Mouse (Mus musculus): Measurements from ENCODE around the gene Cyp2d40. TPM values are rescaled to one million over a fixed set of nuclear protein-coding genes. Genes with fewer than 3 reads are reported as not detected.

Gene Cyp2d40
- 0.31 TPM in 1 of 2 replicates, not detected in the other for polyA plus RNA-seq (2012; rRNA removed)

DNA sequence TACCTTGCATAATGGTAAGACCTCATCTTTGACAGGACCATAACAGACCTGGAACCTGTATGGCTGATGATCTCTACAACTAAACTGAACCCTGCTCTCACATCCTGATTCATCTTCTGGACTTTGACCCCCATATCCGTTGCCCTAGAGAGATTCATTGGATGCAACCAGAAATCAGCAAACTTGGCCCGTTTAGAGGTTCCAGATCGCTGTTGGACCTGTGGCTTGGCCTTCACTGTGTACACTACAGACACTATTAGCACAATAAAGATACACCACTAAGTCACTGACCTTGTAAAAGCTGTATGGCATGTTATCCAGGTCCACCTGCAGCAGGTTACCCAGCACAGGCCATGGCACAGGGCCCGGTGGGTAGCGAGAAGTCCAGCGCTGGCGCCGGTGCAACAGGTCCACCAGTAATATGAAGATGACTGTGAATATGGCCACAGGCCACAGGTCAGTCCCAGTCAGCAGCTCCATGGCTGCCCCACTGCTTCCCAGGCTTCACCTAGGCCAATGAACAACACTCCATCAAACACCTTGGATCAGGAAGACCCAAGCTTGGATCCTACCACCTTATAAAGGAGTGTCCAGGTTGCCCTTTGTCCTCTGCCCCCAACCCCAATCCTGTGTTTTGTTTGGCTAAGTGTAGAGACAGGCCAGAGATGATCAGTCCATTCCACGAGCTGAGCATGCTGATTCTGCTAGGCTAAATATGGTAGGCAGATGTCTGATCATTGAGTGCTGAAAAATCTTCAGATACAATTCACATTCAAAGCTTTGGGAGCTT, at the start of gene Cyp2d40:
Cyp2d40 (minus strand) TSS at position 553 of the 790 bp plus-strand sequence.

DNA sequence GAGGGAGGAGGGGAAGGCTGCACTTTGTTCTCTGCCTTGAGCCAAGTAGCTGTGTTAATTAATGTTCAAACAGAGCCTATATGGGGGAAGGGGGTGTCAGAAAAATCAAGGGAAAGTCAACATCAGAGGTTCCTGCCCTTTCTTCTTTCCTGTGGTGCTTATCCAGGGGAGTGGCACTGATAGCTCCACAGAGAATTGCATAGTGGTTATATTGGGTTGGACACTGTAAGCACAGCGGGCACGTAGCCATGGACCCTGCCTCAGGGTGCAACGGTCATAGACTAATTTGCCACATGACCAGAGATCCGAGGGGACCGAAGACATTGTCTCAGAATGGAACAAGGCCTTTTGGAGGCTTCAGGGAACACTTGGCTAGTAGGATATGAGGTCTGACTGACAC, 30.3 kb upstream of the Cyp2d40 start, which contains the start of gene Cyp2d26:
Cyp2d26 (minus strand) TSS at position 18 of the 400 bp plus-strand sequence.

Other genes with a start within 250 kb of the Cyp2d40 start
- gene Cyp2d12, start 209.1 kb downstream of the Cyp2d40 start, polyA plus RNA-seq (2012; rRNA removed): 0.07 and 0.28 TPM in 2 replicates
- gene Cyp2d34, start 143.2 kb downstream of the Cyp2d40 start, polyA plus RNA-seq (2012; rRNA removed): not detected in 2 replicates
- gene Cyp2d26, start 30.1 kb upstream of the Cyp2d40 start, polyA plus RNA-seq (2012; rRNA removed): 0.44 and 1.2 TPM in 2 replicates
- 21.5 and 24.2 TPM in 2 replicates for gene Tcf20, start 223.7 kb upstream of the Cyp2d40 start, polyA plus RNA-seq (2012; rRNA removed)